Mouse (Mus musculus) kidney, embryonic 14.5 days (tissue): Measurements from ENCODE around the gene Pcgf5. TPM values are rescaled to one million over a fixed set of nuclear protein-coding genes. Genes with fewer than 3 reads are reported as not detected.

Experiments used
- ATAC-seq: fragments of 200-750 bp; cut with Nextera tagmentation; 2 replicates; pipeline ENCODE4 v1.8.0; 2017; ENCODE audit warnings: moderate number of reproducible peaks, mild to moderate bottlenecking, moderate TSS enrichment, moderate library complexity; ENCODE audit not compliant: low FRiP score, low TSS enrichment
- H3K27ac ChIP-seq: fragments of 300-500 bp; sonication (generic); 2 replicates; pipeline ENCODE4 v1.5.1; 2014; ENCODE audit warnings: low read depth, mild to moderate bottlenecking, low read length, moderate library complexity, mixed read lengths
- H3K27me3 ChIP-seq: fragments of 300-500 bp; sonication (generic); 2 replicates; pipeline ENCODE4 v1.6.1; 2014; ENCODE audit warnings: mild to moderate bottlenecking, low read length; ENCODE audit not compliant: control insufficient read depth, insufficient read depth
- H3K36me3 ChIP-seq: fragments of 300-500 bp; sonication (generic); 2 replicates; pipeline ENCODE4 v1.6.1; 2014; ENCODE audit warnings: low read length, mixed read lengths; ENCODE audit not compliant: control insufficient read depth, insufficient read depth
- H3K4me1 ChIP-seq: fragments of 300-500 bp; sonication (generic); 2 replicates; pipeline ENCODE4 v1.6.1; 2014; ENCODE audit warnings: low read length, mixed read lengths; ENCODE audit not compliant: control insufficient read depth, insufficient read depth
- H3K4me2 ChIP-seq: fragments of 300-500 bp; sonication (generic); replicated peaks from 2 replicates; pipeline ENCODE4 v1.6.1; 2014; ENCODE audit warnings: low read depth, mild to moderate bottlenecking, low read length
- H3K4me3 ChIP-seq: fragments of 300-500 bp; sonication (generic); 2 replicates; pipeline ENCODE4 v1.5.1; 2014; ENCODE audit warnings: mild to moderate bottlenecking, low read length
- H3K9ac ChIP-seq: fragments of 300-500 bp; sonication (generic); 2 replicates; pipeline ENCODE4 v1.6.1; 2014; ENCODE audit warnings: low read depth, mild to moderate bottlenecking, low read length, moderate library complexity
- H3K9me3 ChIP-seq: fragments of 300-500 bp; sonication (generic); 2 replicates; pipeline ENCODE4 v1.6.1; 2016; ENCODE audit warnings: low read length; ENCODE audit not compliant: control insufficient read depth
- WGBS: fragments of 180-500 bp; shearing (Covaris S2); extraction: QIAGEN DNeasy Blood & Tissue Kit; methylation state at CpG from one replicate; pipeline ENCODE4 v1.1.7; 2014; 5-methylcytosine and 5-hydroxymethylcytosine counted together
- polyA plus RNA-seq: library from polyadenylated mRNA; unstranded; fragments of >200 nt; fragmentation: Nextera tagmentation; extraction: Ambion mirVana; gene quantifications from 2 replicates; pipeline ENCODE4 v1.2.1, GENCODE M21; 2014

The Pcgf5 gene
- polyA plus RNA-seq, 1 experiment from 2014 or later = 6.8 TPM

GRCm38 (mm10) chr19:36490911-36491310 is 142.8 kb downstream of the Pcgf5 start:
- 86% methylated on average over 6 of the region's 6 CpGs for WGBS
- no peaks in the 10 kb centered on the region; the same call in 1 of the 2 replicates for H3K9me3 ChIP-seq

GRCm38 (mm10) chr19:36495555-36495954 is 147.4 kb downstream of the Pcgf5 start:
- 51% methylated on average over 3 of the region's 3 CpGs for WGBS
- Histone ChIP-seq H3K4me1 (no peaks in the 10 kb centered on the region), H3K9ac (no peak overlapping the region)

More at GRCm38 (mm10) chr19:36490911-36491310, 142.8 kb downstream of the Pcgf5 start:
- Histone ChIP-seq H3K4me3 (no peak overlapping the region), H3K4me2 (no peak overlapping the region), H3K9ac (no peak overlapping the region), H3K36me3 (no peaks in the 10 kb centered on the region), H3K27me3 (no peaks in the 10 kb centered on the region), H3K27ac (no peak overlapping the region), H3K4me1 (no peaks in the 10 kb centered on the region)
- ATAC-seq = no peak

GRCm38 (mm10) chr19:36496532-36496931 is 148.4 kb downstream of the Pcgf5 start:
- 91% methylated on average over 4 of the region's 4 CpGs for WGBS
- no peak for ATAC-seq
- Histone ChIP-seq H3K9ac (no peak overlapping the region), H3K27ac (no peak overlapping the region), H3K9me3 (no peaks in the 10 kb centered on the region), H3K27me3 (no peaks in the 10 kb centered on the region), H3K36me3 (no peaks in the 10 kb centered on the region), H3K4me1 (no peaks in the 10 kb centered on the region), H3K4me2 (no peak overlapping the region), H3K4me3 (no peak overlapping the region)

More at GRCm38 (mm10) chr19:36495555-36495954, 147.4 kb downstream of the Pcgf5 start:
- Histone ChIP-seq H3K36me3 (no peaks in the 10 kb centered on the region), H3K4me2 (no peak overlapping the region), H3K4me3 (no peak overlapping the region), H3K27me3 (no peaks in the 10 kb centered on the region), H3K9me3 (no peaks in the 10 kb centered on the region), H3K27ac (no peak overlapping the region)
- ATAC-seq = no peak

- no peak overlapping the region for H3K9ac ChIP-seq
- no peak overlapping the region for H3K4me2 ChIP-seq
- no peak overlapping the region for H3K4me3 ChIP-seq
- H3K4me1 ChIP-seq = no peaks in the 10 kb centered on the region
- H3K27me3 ChIP-seq = no peaks in the 10 kb centered on the region
- no peaks in the 10 kb centered on the region for H3K9me3 ChIP-seq
- 74% methylated on average over 4 of the region's 4 CpGs for WGBS
- no peak for ATAC-seq
- no peaks in the 10 kb centered on the region for H3K36me3 ChIP-seq
- H3K27ac ChIP-seq = no peak overlapping the region
Measured at GRCm38 (mm10) chr19:36497067-36497466, 149.0 kb downstream of the Pcgf5 start.

- ATAC-seq = no peak
- Histone ChIP-seq H3K9ac (no peak overlapping the region), H3K27me3 (no peaks in the 10 kb centered on the region), H3K36me3 (no peaks in the 10 kb centered on the region), H3K4me1 (no peaks in the 10 kb centered on the region), H3K27ac (no peak overlapping the region), H3K4me2 (no peak overlapping the region), H3K9me3 (no peaks in the 10 kb centered on the region), H3K4me3 (no peak overlapping the region)
- WGBS = 81% methylated on average over 5 of the region's 5 CpGs
Measured at GRCm38 (mm10) chr19:36497744-36498143, 149.6 kb downstream of the Pcgf5 start.

- 85% methylated on average over 2 of the region's 2 CpGs for WGBS
- no peak overlapping the region for H3K4me2 ChIP-seq
- H3K27me3 ChIP-seq = no peaks in the 10 kb centered on the region
- no peak overlapping the region for H3K9ac ChIP-seq
- H3K36me3 ChIP-seq = no peaks in the 10 kb centered on the region
- no peaks in the 10 kb centered on the region for H3K9me3 ChIP-seq
- no peaks in the 10 kb centered on the region for H3K4me1 ChIP-seq
- H3K27ac ChIP-seq = no peak overlapping the region
- no peak overlapping the region for H3K4me3 ChIP-seq
- no peak for ATAC-seq
Measured at GRCm38 (mm10) chr19:36504716-36505115, 156.6 kb downstream of the Pcgf5 start.

Other genes starting within 250 kb of the Pcgf5 start
- 0.17 and 0.23 TPM in 2 replicates for gene Ankrd1, start 228.2 kb upstream of the Pcgf5 start, polyA plus RNA-seq
- gene Hectd2, start 206.3 kb downstream of the Pcgf5 start, polyA plus RNA-seq = 2.3 and 3.2 TPM in 2 replicates